Mouse (Mus musculus): ENCODE measurements around the gene Myh14. TPM values are rescaled to one million over a fixed set of nuclear protein-coding genes. Genes with fewer than 3 reads are reported as not detected.

The Myh14 gene
- total and polyA plus RNA-seq, 2 experiments from 2014 or later = 6.9 to 8.8 TPM

DNA sequence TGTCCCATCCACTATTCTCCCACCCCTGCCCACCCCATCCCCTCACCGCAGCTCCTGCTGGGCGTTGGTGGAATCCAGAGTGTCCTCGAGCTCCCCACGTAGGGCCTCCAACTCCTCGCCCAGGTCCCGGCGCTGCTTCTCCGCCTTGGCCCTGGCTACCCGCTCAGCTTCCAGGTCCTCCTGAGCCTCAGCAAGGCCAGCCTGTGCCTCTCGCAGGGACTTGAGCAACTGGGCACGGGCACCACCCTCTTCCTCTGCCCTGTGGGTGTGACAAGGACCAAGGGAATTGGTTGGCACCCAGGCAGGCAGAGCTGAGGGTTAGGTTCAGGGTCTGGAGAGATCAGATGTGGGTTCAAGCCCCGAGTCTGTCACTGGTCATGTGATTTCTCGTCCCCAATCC lies 43.7 kb downstream of the Myh14 start:
- no peak overlapping the region for H3K4me3 ChIP-seq (ENCODE audit: low read depth, low read length)
- ATAC-seq (ENCODE audit: low FRiP score) (no peak), DNase-seq (ENCODE audit: low spot score) (no peak)
- no peak overlapping the region for H3K9ac ChIP-seq (replicated peaks; ENCODE audit: low read length, poor library complexity, severe bottlenecking)
- no peaks in the 10 kb centered on the region for H3K9me3 ChIP-seq (ENCODE audit: low read length)
- 88% methylated on average over 13 of the region's 13 CpGs for WGBS
- no peak for TF ChIP-seq CTCF (IDR thresholded peaks at IDR 0.05)
- no peaks in the 10 kb centered on the region for H3K36me3 ChIP-seq (ENCODE audit: insufficient read depth, low read length)
- H3K4me1 ChIP-seq (ENCODE audit: insufficient read depth, low read length) = no peaks in the 10 kb centered on the region
- no peak overlapping the region for H3K27ac ChIP-seq (ENCODE audit: low read depth, low read length)
- H3K27me3 ChIP-seq (ENCODE audit: insufficient read depth, low read length) = no peaks in the 10 kb centered on the region
- H3K4me2 ChIP-seq (ENCODE audit: low read depth, low read length, poor library complexity, severe bottlenecking) = no peak overlapping the region

DNA sequence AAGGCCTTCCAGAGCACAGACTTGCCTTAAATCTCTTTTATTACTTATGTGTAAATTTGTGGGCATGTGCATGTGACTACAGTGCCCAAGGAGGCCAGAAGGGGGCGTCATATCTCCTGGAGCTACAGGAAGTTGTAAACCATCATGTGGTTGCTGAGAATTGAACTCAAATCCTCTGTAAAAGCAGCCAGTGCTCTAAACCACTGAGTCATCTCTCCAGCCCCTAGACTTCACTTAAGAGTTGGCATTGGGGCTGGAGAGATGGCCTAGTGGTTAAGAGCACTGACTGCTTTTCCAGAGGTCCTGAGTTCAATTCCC lies 44.6 kb downstream of the Myh14 start:
- 57% methylated on average over 1 of the region's 1 CpGs for WGBS
- H3K4me1 ChIP-seq (ENCODE audit: insufficient read depth, low read length) = no peaks in the 10 kb centered on the region
- no peak for TF ChIP-seq CTCF (IDR thresholded peaks at IDR 0.05)
- ATAC-seq (ENCODE audit: low FRiP score) (no peak), DNase-seq (ENCODE audit: low spot score) (no peak)
- no peak overlapping the region for H3K4me3 ChIP-seq (ENCODE audit: low read depth, low read length)
- no peak overlapping the region for H3K9ac ChIP-seq (replicated peaks; ENCODE audit: low read length, poor library complexity, severe bottlenecking)
- no peak overlapping the region for H3K27ac ChIP-seq (ENCODE audit: low read depth, low read length)
- H3K27me3 ChIP-seq (ENCODE audit: insufficient read depth, low read length) = no peaks in the 10 kb centered on the region
- no peak overlapping the region for H3K4me2 ChIP-seq (ENCODE audit: low read depth, low read length, poor library complexity, severe bottlenecking)
- H3K36me3 ChIP-seq (ENCODE audit: insufficient read depth, low read length) = no peaks in the 10 kb centered on the region
- H3K9me3 ChIP-seq (ENCODE audit: low read length) = no peaks in the 10 kb centered on the region

DNA sequence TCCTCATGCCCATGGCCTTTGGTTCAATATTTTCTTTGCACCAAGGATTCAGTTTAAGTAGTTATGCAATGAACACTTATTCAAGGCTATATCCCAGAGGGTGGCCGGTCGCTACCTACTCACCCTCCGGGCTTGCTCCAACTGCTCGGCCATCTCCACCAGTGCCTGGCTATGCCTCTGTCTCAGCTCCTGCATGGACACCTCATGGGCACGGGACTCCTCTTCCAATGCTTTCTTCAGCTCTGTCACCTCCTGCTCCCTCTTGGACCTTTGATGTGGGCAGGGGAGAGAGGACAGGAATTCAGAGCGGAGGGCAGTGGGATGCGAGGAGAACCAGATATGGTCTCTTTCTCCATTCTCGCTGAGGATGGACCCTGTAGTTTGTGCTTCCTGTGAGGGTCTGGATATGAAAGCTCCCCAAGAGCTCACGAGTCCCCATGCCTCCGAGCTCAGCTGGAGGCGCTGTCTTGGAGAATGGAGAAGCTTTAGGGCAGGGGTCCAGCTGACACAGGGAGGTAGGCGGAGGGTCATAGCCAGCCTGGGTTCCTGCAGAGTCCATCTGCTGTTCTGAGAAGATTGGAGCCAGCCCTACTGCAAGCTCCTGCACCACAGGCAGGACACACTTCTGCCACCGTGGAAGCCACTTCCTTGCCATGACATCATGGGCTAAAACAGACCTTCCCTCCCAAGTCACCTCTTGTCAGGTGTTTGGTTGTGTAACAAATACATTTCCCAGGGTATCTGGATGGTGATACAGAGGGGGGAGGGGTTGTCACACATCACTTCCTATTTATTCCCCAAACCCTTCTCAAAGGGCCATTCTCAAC lies 45.2 kb downstream of the Myh14 start:
- Histone ChIP-seq H3K4me1 (ENCODE audit: insufficient read depth, low read length) (no peaks in the 10 kb centered on the region), H3K27ac (ENCODE audit: low read depth, low read length) (no peak overlapping the region), H3K36me3 (ENCODE audit: insufficient read depth, low read length) (no peaks in the 10 kb centered on the region), H3K27me3 (ENCODE audit: insufficient read depth, low read length) (no peaks in the 10 kb centered on the region), H3K9me3 (ENCODE audit: low read length) (no peaks in the 10 kb centered on the region), H3K4me3 (ENCODE audit: low read depth, low read length) (no peak overlapping the region), H3K9ac (replicated peaks; ENCODE audit: low read length, poor library complexity, severe bottlenecking) (no peak overlapping the region), H3K4me2 (ENCODE audit: low read depth, low read length, poor library complexity, severe bottlenecking) (no peak overlapping the region)
- no peak for TF ChIP-seq CTCF (IDR thresholded peaks at IDR 0.05)
- 90% methylated on average over 13 of the region's 13 CpGs for WGBS
- no peak for DNase-seq (ENCODE audit: low spot score)
- ATAC-seq (ENCODE audit: low FRiP score) = no peak

DNA sequence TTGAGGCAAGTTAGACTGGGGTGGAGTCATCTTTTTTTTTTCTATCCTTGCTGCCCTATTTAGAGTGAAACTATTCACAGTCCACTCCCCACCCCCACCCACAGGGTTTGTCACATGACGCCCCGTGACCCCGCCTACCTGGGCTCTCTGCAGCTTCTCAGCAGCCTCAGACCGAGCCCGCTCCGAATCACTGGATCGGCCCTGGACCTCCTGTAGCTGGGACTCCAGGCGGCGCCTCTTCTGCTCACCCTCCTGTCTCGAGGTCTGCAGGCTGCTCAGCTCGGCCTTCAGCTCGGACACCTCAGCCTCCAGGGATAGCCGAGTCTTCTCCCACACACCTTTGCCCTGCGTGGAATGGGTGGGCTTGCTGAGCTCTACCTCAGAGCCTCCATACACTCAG lies 45.8 kb downstream of the Myh14 start:
- Histone ChIP-seq H3K4me1 (ENCODE audit: insufficient read depth, low read length) (no peaks in the 10 kb centered on the region), H3K27ac (ENCODE audit: low read depth, low read length) (no peak overlapping the region), H3K9ac (replicated peaks; ENCODE audit: low read length, poor library complexity, severe bottlenecking) (no peak overlapping the region), H3K27me3 (ENCODE audit: insufficient read depth, low read length) (no peaks in the 10 kb centered on the region), H3K4me3 (ENCODE audit: low read depth, low read length) (no peak overlapping the region), H3K4me2 (ENCODE audit: low read depth, low read length, poor library complexity, severe bottlenecking) (no peak overlapping the region), H3K36me3 (ENCODE audit: insufficient read depth, low read length) (no peaks in the 10 kb centered on the region), H3K9me3 (ENCODE audit: low read length) (no peaks in the 10 kb centered on the region)
- no peak for TF ChIP-seq CTCF (IDR thresholded peaks at IDR 0.05)
- no peak for ATAC-seq (ENCODE audit: low FRiP score)
- WGBS = 59% methylated on average over 14 of the region's 14 CpGs
- no peak for DNase-seq (ENCODE audit: low spot score)

DNA sequence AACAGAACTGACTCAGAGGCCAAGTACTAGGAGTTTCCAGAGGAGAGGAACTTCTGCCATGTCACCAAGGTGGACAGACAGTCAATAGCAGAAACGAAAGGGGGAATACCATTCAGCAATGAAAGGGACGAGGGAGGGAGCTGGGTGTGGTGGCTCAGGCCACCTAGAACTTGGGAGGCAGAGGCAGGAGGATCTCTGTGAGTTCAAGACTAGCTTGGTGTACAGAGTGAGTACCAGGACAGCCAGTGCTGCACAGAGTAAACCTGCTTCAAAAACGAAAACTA lies 46.2 kb downstream of the Myh14 start:
- 78% methylated on average over 3 of the region's 3 CpGs for WGBS
- DNase-seq (ENCODE audit: low spot score) = no peak
- no peak for ATAC-seq (ENCODE audit: low FRiP score)
- Histone ChIP-seq H3K27ac (ENCODE audit: low read depth, low read length) (no peak overlapping the region), H3K9me3 (ENCODE audit: low read length) (no peaks in the 10 kb centered on the region), H3K36me3 (ENCODE audit: insufficient read depth, low read length) (no peaks in the 10 kb centered on the region), H3K4me3 (ENCODE audit: low read depth, low read length) (no peak overlapping the region), H3K4me2 (ENCODE audit: low read depth, low read length, poor library complexity, severe bottlenecking) (no peak overlapping the region), H3K27me3 (ENCODE audit: insufficient read depth, low read length) (no peaks in the 10 kb centered on the region), H3K4me1 (ENCODE audit: insufficient read depth, low read length) (no peaks in the 10 kb centered on the region), H3K9ac (replicated peaks; ENCODE audit: low read length, poor library complexity, severe bottlenecking) (no peak overlapping the region)
- no peak for TF ChIP-seq CTCF (IDR thresholded peaks at IDR 0.05)

DNA sequence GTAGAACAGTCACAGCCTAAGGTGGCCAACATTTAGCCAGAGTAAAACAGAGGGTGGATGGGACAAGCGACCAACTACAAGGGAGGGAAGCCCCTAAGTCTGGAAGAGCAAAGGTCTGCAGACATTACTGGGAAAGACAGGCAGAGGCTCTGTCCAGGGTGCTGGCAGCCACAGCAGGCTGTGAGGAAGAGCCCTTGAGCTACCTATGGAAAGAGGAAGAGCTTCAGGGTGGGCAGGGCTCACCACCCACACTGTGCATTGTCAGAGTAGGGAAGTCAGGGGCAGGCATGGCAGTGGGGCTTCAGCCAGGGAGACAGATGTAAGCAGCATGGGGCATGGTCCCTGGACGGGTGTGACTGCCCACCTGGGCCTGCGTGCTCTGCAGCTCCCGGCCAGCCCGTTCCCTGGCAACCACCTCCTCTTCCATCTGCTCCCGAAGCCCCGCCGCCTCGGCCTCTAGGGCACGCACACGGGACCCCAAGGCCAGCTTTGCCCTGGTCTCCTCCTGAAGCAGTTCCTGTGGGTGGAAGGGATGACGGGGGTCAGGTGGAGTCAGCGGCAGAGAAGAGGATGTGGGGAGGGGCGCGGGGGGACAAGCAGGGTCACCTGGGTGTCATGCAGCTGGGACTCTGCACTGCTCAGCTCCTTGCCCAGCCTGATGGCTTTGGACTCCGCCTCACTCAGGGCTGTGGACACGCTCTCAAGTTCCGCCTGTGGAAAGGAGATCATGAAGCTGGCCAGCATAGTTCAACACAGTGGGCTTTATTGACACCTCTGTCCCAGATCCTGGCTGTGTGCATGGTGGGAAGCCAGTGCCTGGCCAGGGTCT lies 46.7 kb downstream of the Myh14 start:
- no peaks in the 10 kb centered on the region for H3K4me1 ChIP-seq (ENCODE audit: insufficient read depth, low read length)
- ATAC-seq (ENCODE audit: low FRiP score) (no peak), DNase-seq (ENCODE audit: low spot score) (no peak)
- H3K36me3 ChIP-seq (ENCODE audit: insufficient read depth, low read length) = no peaks in the 10 kb centered on the region
- H3K27ac ChIP-seq (ENCODE audit: low read depth, low read length) = no peak overlapping the region
- no peak overlapping the region for H3K9ac ChIP-seq (replicated peaks; ENCODE audit: low read length, poor library complexity, severe bottlenecking)
- H3K9me3 ChIP-seq (ENCODE audit: low read length) = no peaks in the 10 kb centered on the region
- 52% methylated on average over 18 of the region's 18 CpGs for WGBS
- H3K4me2 ChIP-seq (ENCODE audit: low read depth, low read length, poor library complexity, severe bottlenecking) = no peak overlapping the region
- no peak for TF ChIP-seq CTCF (IDR thresholded peaks at IDR 0.05)
- H3K4me3 ChIP-seq (ENCODE audit: low read depth, low read length) = no peak overlapping the region
- H3K27me3 ChIP-seq (ENCODE audit: insufficient read depth, low read length) = no peaks in the 10 kb centered on the region
